Mouse (Mus musculus) bone marrow, adult 2 months (tissue): ENCODE results near the gene 3110009E18Rik. TPM values are rescaled to one million over a fixed set of nuclear protein-coding genes. Genes with fewer than 3 reads are reported as not detected.

Experiments
- H3K27ac ChIP-seq: fragments of 200-500 bp; 2 replicates; pipeline ENCODE4 v1.5.1; 2012; ENCODE audit warnings: low read depth, mild to moderate bottlenecking, control low read depth, inconsistent platforms, low read length; ENCODE audit not compliant: control insufficient read depth, poor library complexity, insufficient read depth
- H3K4me1 ChIP-seq: fragments of 200-500 bp; 2 replicates; pipeline ENCODE4 v1.6.1; 2011; ENCODE audit warnings: low read length; ENCODE audit not compliant: control insufficient read depth, insufficient read depth
- H3K4me3 ChIP-seq: fragments of 200-500 bp; replicated peaks from 2 replicates; pipeline ENCODE3; 2011; ENCODE audit warnings: mild to moderate bottlenecking, low read depth, low read length, control low read depth; ENCODE audit not compliant: control insufficient read depth
- CTCF ChIP-seq: fragments of 200-500 bp; IDR thresholded peaks from 2 replicates; pipeline ENCODE4 v1.5.1; 2011; ENCODE audit warnings: low read length, control low read depth; ENCODE audit not compliant: control insufficient read depth, insufficient read depth
- POLR2A ChIP-seq: fragments of 200-500 bp; IDR thresholded peaks from 2 replicates; pipeline ENCODE4 v1.6.1; 2011; ENCODE audit warnings: low read depth, mild to moderate bottlenecking, control low read depth, low read length, borderline replicate concordance; ENCODE audit not compliant: control insufficient read depth
- WGBS: fragments of 180-500 bp; shearing (Covaris S2); methylation state at CpG from one replicate; pipeline ENCODE4 v1.1.7; 2018; 5-methylcytosine and 5-hydroxymethylcytosine counted together
- polyA plus RNA-seq: library from polyadenylated mRNA; stranded (reverse); fragments of >200 nt; gene quantifications from 2 replicates; pipeline ENCODE4 v1.2.4, GENCODE M21; 2011; ENCODE audit warnings: low replicate concordance; ENCODE audit not compliant: missing spikeins, insufficient read depth, insufficient read length

3110009E18Rik gene
- polyA plus RNA-seq, 1 experiment: 5.6 TPM

- WGBS: 86% methylated on average over 7 of the region's 7 CpGs
- Histone ChIP-seq H3K27ac (no peak overlapping the region), H3K4me3 (no peak overlapping the region), H3K4me1 (no peaks in the 10 kb centered on the region)
- no peak for TF ChIP-seq CTCF
- no peak for TF ChIP-seq POLR2A
Observed at GRCm38 (mm10) chr1:120187059-120187458, 66.1 kb downstream of the 3110009E18Rik start.

GRCm38 (mm10) chr1:120189206-120189605 lies 68.2 kb downstream of the 3110009E18Rik start:
- TF ChIP-seq CTCF (no peak), POLR2A (no peak)
- no peak overlapping the region for H3K27ac ChIP-seq
- H3K4me3 ChIP-seq: no peak overlapping the region
- WGBS: 89% methylated on average over 6 of the region's 6 CpGs
- no peaks in the 10 kb centered on the region for H3K4me1 ChIP-seq

GRCm38 (mm10) chr1:120190300-120190699 lies 69.3 kb downstream of the 3110009E18Rik start:
- TF ChIP-seq CTCF: no peak
- no peak for TF ChIP-seq POLR2A

GRCm38 (mm10) chr1:120190946-120191345 lies 70.0 kb downstream of the 3110009E18Rik start:
- 81% methylated on average over 6 of the region's 6 CpGs for WGBS
- Histone ChIP-seq H3K27ac (no peak overlapping the region), H3K4me1 (no peaks in the 10 kb centered on the region), H3K4me3 (no peak overlapping the region)
- TF ChIP-seq CTCF: no peak
- no peak for TF ChIP-seq POLR2A

More at GRCm38 (mm10) chr1:120190300-120190699, 69.3 kb downstream of the 3110009E18Rik start:
- H3K4me3 ChIP-seq: no peak overlapping the region
- H3K27ac ChIP-seq: no peak overlapping the region
- WGBS: 81% methylated on average over 2 of the region's 2 CpGs
- no peaks in the 10 kb centered on the region for H3K4me1 ChIP-seq

- Histone ChIP-seq H3K27ac (no peak overlapping the region), H3K4me1 (no peaks in the 10 kb centered on the region), H3K4me3 (no peak overlapping the region)
- no peak for TF ChIP-seq POLR2A
- TF ChIP-seq CTCF: no peak
- WGBS: 56% methylated on average over 6 of the region's 6 CpGs
Observed at GRCm38 (mm10) chr1:120192321-120192720, 71.3 kb downstream of the 3110009E18Rik start.

- TF ChIP-seq CTCF: no peak
- TF ChIP-seq POLR2A: no peak
- WGBS: 81% methylated on average over 10 of the region's 10 CpGs
- Histone ChIP-seq H3K27ac (no peak overlapping the region), H3K4me3 (no peak overlapping the region), H3K4me1 (no peaks in the 10 kb centered on the region)
Observed at GRCm38 (mm10) chr1:120193586-120193985, 72.6 kb downstream of the 3110009E18Rik start.

GRCm38 (mm10) chr1:120195947-120196346 lies 75.0 kb downstream of the 3110009E18Rik start:
- Histone ChIP-seq H3K4me1 (no peaks in the 10 kb centered on the region), H3K27ac (no peak overlapping the region), H3K4me3 (no peak overlapping the region)
- no peak for TF ChIP-seq POLR2A
- no peak for TF ChIP-seq CTCF
- 79% methylated on average over 5 of the region's 5 CpGs for WGBS

- H3K27ac ChIP-seq: no peak overlapping the region
- no peak overlapping the region for H3K4me3 ChIP-seq
- no peaks in the 10 kb centered on the region for H3K4me1 ChIP-seq
- WGBS: 68% methylated on average over 2 of the region's 2 CpGs
- TF ChIP-seq POLR2A (no peak), CTCF (no peak)
Observed at GRCm38 (mm10) chr1:120196724-120197123, 75.7 kb downstream of the 3110009E18Rik start.

- Histone ChIP-seq H3K27ac (no peak overlapping the region), H3K4me1 (no peaks in the 10 kb centered on the region), H3K4me3 (no peak overlapping the region)
- peak; percentile 93 for TF ChIP-seq CTCF
- no peak for TF ChIP-seq POLR2A
- 9% methylated on average over 5 of the region's 5 CpGs for WGBS
Observed at GRCm38 (mm10) chr1:120197189-120197588, 76.2 kb downstream of the 3110009E18Rik start.
